Mouse (Mus musculus): ENCODE results near the gene Tecta. TPM values are rescaled to one million over a fixed set of nuclear protein-coding genes. Genes with fewer than 3 reads are reported as not detected.

Tecta gene
- total RNA-seq, 2 experiments from 2014 or later: 0.77 to 1.2 TPM

DNA sequence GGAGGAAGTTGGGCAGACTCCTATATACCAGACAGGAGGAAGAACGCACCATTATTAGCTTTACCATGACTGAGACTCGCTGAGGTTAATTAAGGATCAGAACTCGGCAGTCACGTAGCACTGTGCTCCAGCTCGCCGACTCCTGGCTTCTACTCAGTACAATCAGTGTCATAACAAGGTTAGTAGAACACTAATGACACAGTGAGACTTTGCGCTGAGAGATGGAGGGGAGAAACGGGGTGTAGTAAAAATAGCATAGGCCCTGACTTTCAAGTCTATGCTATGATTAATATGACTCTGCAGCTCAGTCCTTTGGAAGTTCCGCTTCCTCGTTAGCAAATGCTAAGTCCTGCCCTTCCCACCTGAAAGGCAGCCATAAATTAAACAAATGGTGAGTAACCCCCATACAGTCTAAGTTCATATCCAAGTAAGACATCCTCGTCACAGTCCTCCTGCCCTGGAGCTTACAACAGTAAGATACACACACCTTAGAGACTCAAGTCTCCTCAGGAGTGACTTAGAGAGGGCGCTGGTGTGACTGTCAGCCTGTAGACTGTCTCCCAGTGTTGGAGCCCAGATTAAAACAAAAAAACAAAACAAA, 17.7 kb upstream of the Tecta start:
- no peak for TF ChIP-seq CTCF (IDR thresholded peaks at IDR 0.05)
- intact Hi-C loops (cut with DNase I): no loop called here
- H3K27ac ChIP-seq: no peak overlapping the region
- DNase-seq: peak; percentile 21
- no peak overlapping the region for H3K4me3 ChIP-seq

DNA sequence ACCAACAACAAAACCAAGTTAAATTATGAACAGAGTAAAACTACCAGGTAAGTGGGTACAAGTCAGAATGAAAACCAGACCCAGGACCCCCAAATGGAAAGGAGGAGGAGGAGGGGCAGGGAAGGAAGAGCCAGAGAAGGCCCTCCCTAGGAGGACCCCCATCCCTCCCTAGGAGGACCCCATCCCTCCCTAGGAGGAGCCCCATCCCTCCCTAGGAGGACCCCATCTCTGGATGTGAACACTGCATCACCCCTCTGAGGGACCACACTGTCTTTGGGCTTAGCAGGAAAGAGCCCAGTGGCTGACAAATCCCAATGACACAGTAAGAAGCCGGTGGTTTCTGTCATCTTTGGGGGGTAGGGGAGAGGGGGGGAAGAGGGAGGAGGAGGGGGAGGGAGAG, 15.5 kb upstream of the Tecta start:
- H3K4me3 ChIP-seq: no peak overlapping the region
- DNase-seq: no peak
- no peak overlapping the region for H3K27ac ChIP-seq
- intact Hi-C loops (cut with DNase I): no loop called here
- no peak for TF ChIP-seq CTCF (IDR thresholded peaks at IDR 0.05)

DNA sequence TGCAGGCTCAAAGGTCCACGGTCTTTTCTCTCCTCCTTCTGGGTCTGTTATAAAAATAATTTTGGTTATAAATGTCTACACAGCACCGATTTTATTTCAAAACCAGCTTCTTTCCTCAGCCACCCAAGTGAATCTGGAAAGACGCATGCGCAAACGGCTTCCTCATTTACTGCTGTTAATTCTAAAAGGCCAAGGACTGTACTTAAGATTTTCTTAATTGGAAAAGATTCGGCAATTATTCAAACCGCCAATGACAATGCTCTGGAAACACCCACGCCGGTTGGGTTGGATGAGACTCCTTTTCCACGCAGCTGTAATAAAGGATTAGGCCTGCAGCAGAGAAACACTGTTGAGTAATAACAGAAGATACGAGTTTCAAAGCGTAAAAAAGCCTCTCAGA, 13.6 kb upstream of the Tecta start:
- Histone ChIP-seq H3K4me3 (no peak overlapping the region), H3K27ac (no peak overlapping the region)
- DNase-seq: no peak
- TF ChIP-seq CTCF (IDR thresholded peaks at IDR 0.05): no peak
- intact Hi-C loops (cut with DNase I): no loop called here

DNA sequence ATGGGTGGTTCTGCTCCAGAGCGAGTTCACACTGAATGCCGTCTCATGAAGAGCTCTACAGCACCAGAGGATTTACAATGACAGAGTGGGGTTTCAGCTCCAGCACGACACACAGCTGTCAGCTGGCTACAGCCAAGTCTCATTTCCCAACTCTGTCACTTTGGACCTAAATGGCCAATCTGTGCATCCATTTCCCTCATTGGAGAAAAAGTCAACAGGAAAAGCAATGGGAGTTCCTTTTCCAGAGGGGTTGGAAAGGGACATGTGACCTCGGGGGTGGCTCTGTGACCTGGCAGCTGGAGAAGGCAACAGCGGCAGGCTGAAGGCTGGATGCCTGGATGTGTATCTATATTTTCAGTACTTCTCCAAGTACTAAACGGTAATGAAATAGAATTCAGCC, 11.6 kb upstream of the Tecta start:
- Histone ChIP-seq H3K4me3 (no peak overlapping the region), H3K27ac (no peak overlapping the region)
- TF ChIP-seq CTCF (IDR thresholded peaks at IDR 0.05): no peak
- no peak for DNase-seq
- intact Hi-C loops (cut with DNase I): no loop called here

DNA sequence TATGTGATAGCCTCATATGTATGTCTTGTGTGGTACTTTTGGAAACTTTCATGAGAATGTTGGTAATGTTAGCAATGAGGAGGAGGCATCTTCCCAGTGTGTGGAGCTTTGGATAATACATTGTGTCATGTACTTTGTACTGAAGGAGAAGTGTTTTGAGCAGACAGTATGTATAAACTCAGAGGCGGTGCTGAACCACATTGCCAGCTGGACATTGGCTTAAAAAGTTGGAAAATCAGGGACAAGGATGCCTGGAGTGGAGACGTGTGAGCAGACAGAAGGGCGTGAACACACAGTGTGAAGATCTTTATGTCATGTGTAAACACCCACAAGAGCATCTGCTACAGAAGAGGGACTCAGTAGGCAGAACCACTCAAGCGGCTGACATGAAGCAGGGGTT, 6.0 kb upstream of the Tecta start:
- no peak for TF ChIP-seq CTCF (IDR thresholded peaks at IDR 0.05)
- intact Hi-C loops (cut with DNase I): no loop called here

DNA sequence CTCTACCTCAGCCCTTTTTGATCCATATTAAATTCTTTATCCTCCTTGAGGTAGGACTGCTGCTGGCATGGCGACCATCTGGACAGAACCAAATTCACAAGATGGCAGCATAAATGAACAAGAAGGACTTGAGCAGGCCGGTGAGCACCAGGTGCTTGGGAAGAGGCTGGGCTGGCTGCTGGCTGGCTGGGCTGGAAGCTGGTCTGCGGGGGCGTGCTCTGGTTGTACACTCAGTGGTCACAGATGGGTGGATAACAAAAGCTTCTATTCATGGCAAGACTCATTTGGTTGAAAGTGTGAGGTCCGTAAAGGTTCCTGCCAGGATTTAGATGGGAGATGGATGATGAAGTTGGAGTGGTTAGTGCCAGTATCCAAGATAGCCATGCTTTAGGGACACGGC, 1.8 kb upstream of the Tecta start:
- intact Hi-C loops (cut with DNase I): no loop called here
- TF ChIP-seq CTCF (IDR thresholded peaks at IDR 0.05): no peak
- H3K4me3 ChIP-seq: no peak overlapping the region
- no peak for DNase-seq
- H3K27ac ChIP-seq: no peak overlapping the region

More for the DNA sequence above, 6.0 kb upstream of the Tecta start:
- DNase-seq: no peak
- Histone ChIP-seq H3K27ac (no peak overlapping the region), H3K4me3 (no peak overlapping the region)

DNA sequence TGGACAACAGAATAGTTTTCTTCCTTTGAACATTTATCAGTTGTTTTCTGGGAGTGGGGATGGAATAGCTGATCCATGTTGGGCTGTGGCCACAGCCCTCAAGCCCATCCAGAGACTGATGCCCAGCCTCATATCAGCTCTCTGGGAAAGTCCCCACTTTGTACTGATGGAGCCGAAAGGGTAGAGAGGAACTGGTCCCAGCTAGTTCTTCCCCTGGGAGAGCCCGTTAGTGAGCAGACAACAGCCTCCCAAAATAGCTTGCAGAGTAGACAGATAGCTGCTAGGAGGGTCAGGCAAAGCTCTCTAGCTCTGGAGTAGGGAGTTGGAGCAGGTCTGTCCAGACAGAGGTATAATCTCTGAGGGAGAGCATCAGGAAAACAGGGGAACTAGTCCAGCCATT, 3.6 kb downstream of the Tecta start:
- no peak for DNase-seq
- Histone ChIP-seq H3K4me3 (no peak overlapping the region), H3K27ac (no peak overlapping the region)
- intact Hi-C loops (cut with DNase I): loop anchor here (5.0 kb wide), 1 partner anchor 69 kb away; no protein-coding TSS in a partner anchor
- no peak for TF ChIP-seq CTCF (IDR thresholded peaks at IDR 0.05)

DNA sequence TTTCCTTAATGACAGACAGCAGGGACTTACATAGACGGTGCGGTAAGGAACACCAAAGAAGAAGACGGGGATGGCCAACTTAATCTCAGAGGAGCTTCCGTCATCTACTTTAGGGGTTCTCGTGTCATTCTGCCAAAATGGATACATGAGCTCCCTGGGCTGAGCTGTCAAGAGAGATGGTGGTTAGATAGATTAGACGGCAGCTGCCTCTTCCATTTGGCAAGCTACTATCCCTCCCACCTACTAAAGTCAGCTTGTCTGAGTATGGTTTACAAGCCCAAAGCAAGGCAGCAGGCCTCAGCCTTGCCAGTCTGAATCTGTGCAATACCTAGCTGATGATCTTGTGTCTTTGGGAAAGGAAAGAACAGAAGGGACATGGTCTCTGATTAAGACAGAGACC, 4.8 kb downstream of the Tecta start:
- no peak for DNase-seq
- H3K27ac ChIP-seq: no peak overlapping the region
- no peak overlapping the region for H3K4me3 ChIP-seq
- TF ChIP-seq CTCF (IDR thresholded peaks at IDR 0.05): no peak
- intact Hi-C loops (cut with DNase I): loop anchor here (5.0 kb wide), 1 partner anchor 68 kb away; no protein-coding TSS in a partner anchor

DNA sequence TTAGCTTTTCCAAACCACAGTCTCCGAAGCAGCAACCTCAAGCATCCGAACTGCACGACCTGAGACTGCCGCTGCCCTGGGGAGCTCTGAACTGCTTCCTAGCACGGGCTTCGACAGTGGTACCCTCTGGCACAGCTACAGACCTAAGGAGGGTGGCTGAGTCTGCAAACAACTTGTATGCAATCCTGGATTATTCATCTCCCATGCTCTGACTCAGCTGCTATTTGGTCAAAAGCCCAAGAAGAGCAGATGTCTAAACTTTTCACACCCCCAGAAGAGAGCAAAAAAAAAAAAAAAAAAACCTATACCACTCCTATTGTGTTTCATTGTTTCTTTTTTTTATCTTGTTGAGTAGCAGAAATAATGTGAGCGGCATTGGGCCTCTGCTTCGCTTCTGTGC, 5.4 kb downstream of the Tecta start:
- no peak for DNase-seq
- intact Hi-C loops (cut with DNase I): no loop called here
- Histone ChIP-seq H3K4me3 (no peak overlapping the region), H3K27ac (no peak overlapping the region)
- TF ChIP-seq CTCF (IDR thresholded peaks at IDR 0.05): no peak

DNA sequence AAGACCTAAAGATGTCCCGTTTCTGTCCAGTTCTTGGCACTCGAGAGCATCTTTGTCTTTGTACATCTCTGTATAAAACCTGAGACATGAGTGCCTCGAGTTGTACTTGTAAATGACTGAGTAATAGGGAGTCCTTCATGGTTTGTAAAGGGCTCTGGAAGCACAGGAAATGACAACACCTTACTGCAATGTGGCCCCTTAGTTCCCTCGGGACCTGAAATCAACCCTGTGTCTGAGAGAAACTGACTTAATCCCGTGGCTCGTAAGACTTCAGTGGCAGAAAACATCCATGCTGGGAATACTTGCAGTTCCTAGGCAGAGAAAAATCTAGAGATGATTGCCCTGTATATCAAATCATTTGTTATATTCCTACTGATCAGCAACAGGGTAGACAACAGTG, 6.8 kb downstream of the Tecta start:
- intact Hi-C loops (cut with DNase I): no loop called here
- TF ChIP-seq CTCF (IDR thresholded peaks at IDR 0.05): no peak
- no peak overlapping the region for H3K27ac ChIP-seq
- no peak for DNase-seq
- no peak overlapping the region for H3K4me3 ChIP-seq

DNA sequence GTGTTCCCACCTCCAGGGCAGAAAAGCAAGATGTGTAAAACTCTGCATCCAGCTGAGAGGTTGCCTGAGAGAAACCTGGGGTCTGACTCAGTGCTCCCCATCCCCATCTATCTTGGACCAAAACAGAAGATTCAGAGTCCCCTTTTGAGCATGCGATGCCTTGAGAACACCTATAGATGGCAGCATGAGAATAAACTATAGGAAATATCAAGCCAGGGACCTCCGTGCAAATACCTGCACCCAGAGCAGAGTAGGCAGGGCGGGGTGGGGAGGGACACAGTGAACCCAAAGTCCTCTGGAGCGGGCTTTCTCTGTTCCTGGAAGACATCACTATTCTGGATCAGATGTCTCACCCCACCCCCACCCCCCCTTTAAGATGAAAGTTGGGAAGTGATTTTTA, 11.2 kb downstream of the Tecta start:
- peak; percentile 49 for TF ChIP-seq CTCF (IDR thresholded peaks at IDR 0.05)
- intact Hi-C loops (cut with DNase I): no loop called here
- DNase-seq: no peak
- Histone ChIP-seq H3K27ac (no peak overlapping the region), H3K4me3 (no peak overlapping the region)

DNA sequence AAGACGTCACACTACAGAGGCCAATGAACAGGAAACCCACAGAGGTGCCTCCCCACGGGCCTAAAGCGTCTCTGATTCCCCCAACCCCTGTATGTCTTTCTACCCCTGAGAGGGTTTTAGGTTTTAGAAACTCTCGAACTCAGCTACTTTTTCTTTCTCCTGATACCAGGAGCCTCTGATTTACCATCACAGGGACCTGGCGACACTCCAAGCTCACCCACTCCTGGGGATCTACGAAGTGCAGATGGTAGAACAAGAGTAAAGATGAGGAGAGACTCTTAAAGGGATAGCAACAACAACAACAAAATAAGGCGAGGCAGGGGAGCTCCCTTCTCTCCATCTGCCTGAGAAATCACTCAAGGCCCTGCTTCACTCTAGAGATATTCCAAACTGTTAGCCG, 12.7 kb downstream of the Tecta start:
- intact Hi-C loops (cut with DNase I): no loop called here
- no peak for DNase-seq
- Histone ChIP-seq H3K27ac (no peak overlapping the region), H3K4me3 (no peak overlapping the region)
- TF ChIP-seq CTCF (IDR thresholded peaks at IDR 0.05): no peak

DNA sequence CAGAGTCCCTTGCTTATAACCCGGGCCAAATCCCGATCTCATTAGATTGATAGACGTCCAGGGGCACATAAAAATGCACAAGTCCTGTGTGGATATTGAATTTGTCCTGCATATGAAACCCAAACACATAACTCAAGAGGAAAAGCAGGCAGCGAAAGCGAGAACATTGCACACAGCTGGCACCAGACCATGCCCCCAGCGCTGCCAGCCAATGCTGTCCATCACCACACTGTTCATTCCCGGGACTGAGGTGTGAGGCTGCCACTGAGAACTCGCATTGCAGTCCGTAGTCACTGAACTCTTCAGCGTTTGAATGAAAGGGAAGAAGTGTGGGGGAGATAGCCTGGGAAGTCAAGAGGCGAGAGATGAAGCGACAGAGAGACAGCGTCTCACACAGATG, 14.1 kb downstream of the Tecta start:
- intact Hi-C loops (cut with DNase I): no loop called here
- no peak for TF ChIP-seq CTCF (IDR thresholded peaks at IDR 0.05)
- DNase-seq: peak; percentile 54

DNA sequence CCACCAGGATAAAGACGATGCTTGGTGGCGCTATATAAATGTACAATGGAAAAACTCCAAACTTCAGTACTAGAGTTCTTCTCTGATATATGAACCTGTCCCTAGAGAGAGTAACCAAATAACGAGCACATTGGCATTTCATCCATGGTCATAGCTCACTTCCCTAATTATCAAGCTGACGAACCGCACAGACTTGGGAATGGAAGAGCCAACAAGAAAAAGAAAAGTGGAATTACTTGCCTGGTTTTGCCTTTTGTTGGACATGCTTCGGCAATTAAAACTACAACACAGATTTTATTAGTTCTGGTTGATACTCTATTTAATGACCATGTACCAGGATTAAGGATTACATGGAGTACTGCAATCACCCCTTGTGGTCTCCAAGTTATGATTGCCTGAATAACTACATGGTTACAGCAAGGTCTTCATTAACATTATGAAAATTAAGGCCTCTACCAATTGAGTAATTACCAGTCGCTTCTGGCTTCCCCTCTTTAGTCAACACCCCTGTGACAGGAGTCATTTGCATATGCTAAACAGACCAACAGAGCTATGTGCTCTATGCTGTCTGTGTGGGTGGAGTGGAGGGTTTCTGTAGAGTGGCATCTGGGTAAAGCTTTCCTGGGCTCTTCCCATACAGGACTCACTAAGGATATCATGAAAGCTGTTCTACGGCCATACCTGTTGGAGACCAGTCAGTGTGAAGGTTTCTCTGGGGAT, 16.9 kb downstream of the Tecta start:
- DNase-seq: no peak
- Histone ChIP-seq H3K27ac (no peak overlapping the region), H3K4me3 (no peak overlapping the region)
- TF ChIP-seq CTCF (IDR thresholded peaks at IDR 0.05): no peak
- intact Hi-C loops (cut with DNase I): no loop called here

More for the DNA sequence above, 14.1 kb downstream of the Tecta start:
- H3K4me3 ChIP-seq: no peak overlapping the region
- no peak overlapping the region for H3K27ac ChIP-seq

Data from gastrocnemius, adult 2 months (tissue).